Mouse (Mus musculus) urinary bladder, postnatal 14 days (tissue): ENCODE measurements around the gene Polr3b.
A peak's percentile ranks its signal among the peaks of the same experiment; 100 is the strongest.

Experiments used
- DNase-seq: peaks from one replicate; pipeline ENCODE4 v3.0.0; 2021; ENCODE audit warnings: low spot score

Gene Polr3b

GRCm38 (mm10) chr10:84621826-84622790 lies at the start of gene Polr3b:
Gene Polr3b (plus strand): TSS chr10:84622292.
- DNase-seq = peak; percentile 95

- DNase-seq = no peak
These were observed 48.2 kb upstream of the Polr3b start for GRCm38 (mm10) chr10:84573671-84574420.

GRCm38 (mm10) chr10:84576029-84576394 lies 46.1 kb upstream of the Polr3b start:
- no peak for DNase-seq

- DNase-seq = peak; percentile 95
These were observed 45.6 kb upstream of the Polr3b start, which contains the start of gene Tcp11l2 for GRCm38 (mm10) chr10:84576395-84577070. Gene Tcp11l2 (plus strand): TSS chr10:84576626.

GRCm38 (mm10) chr10:84577071-84577727 lies 44.9 kb upstream of the Polr3b start:
- peak; percentile 77 for DNase-seq

- no peak for DNase-seq
These were observed 43.4 kb upstream of the Polr3b start for GRCm38 (mm10) chr10:84578738-84579137.

- DNase-seq = no peak
These were observed 42.6 kb upstream of the Polr3b start for GRCm38 (mm10) chr10:84579527-84579926.

- no peak for DNase-seq
These were observed 40.9 kb upstream of the Polr3b start for GRCm38 (mm10) chr10:84581191-84581590.

- DNase-seq = no peak
These were observed 39.9 kb upstream of the Polr3b start for GRCm38 (mm10) chr10:84582236-84582635.

GRCm38 (mm10) chr10:84584451-84585293 lies 37.4 kb upstream of the Polr3b start:
- DNase-seq = no peak

- no peak for DNase-seq
These were observed 36.8 kb upstream of the Polr3b start for GRCm38 (mm10) chr10:84585294-84585650.

- DNase-seq = no peak
These were observed 31.1 kb upstream of the Polr3b start for GRCm38 (mm10) chr10:84590956-84591355.

GRCm38 (mm10) chr10:84591640-84592148 lies 30.4 kb upstream of the Polr3b start:
- DNase-seq = no peak

- no peak for DNase-seq
These were observed 29.3 kb upstream of the Polr3b start for GRCm38 (mm10) chr10:84592745-84593144.

- no peak for DNase-seq
These were observed 24.8 kb upstream of the Polr3b start for GRCm38 (mm10) chr10:84597127-84597785.

GRCm38 (mm10) chr10:84598172-84598571 lies 23.9 kb upstream of the Polr3b start:
- no peak for DNase-seq

GRCm38 (mm10) chr10:84600136-84600535 lies 22.0 kb upstream of the Polr3b start:
- no peak for DNase-seq

- no peak for DNase-seq
These were observed 17.8 kb upstream of the Polr3b start for GRCm38 (mm10) chr10:84604335-84604734.

GRCm38 (mm10) chr10:84608361-84608760 lies 13.7 kb upstream of the Polr3b start:
- no peak for DNase-seq

- no peak for DNase-seq
These were observed 11.8 kb upstream of the Polr3b start for GRCm38 (mm10) chr10:84610324-84610723.
